In genomic region chr3:134302681-134303491, GRCm38 (mm10) we compare ENCODE assay signal across 8 mouse cellular contexts.
DNase-seq lines count a peak whose midpoint lies in the region; ATAC-seq lines count a peak whose summit lies in the region.

No protein-coding gene starts in this region.

- 48% methylated on average over 21 of the region's 21 CpGs for whole genome bisulfite sequencing in liver, embryonic 11.5 days
- 14% methylated on average over 21 of the region's 21 CpGs for WGBS in heart, embryonic 14.5 days
- WGBS in limb, embryonic 11.5 days: 31% methylated on average over 21 of the region's 21 CpGs
- 20% methylated on average over 21 of the region's 21 CpGs for WGBS in stomach, embryonic 16.5 days

- peak overlapping the region; percentile 4; the same call in 1 of the 2 replicates for H3K4me2 ChIP-seq in liver, embryonic 11.5 days
- H3K4me2 ChIP-seq in heart, embryonic 14.5 days (ENCODE audit: low read length): peak overlapping the region; percentile 72
- peak overlapping the region; percentile 26; the same call in 1 of the 2 replicates for H3K4me2 ChIP-seq in limb, embryonic 11.5 days (ENCODE audit: low read depth, severe bottlenecking)
- peak overlapping the region; percentile 57 for H3K4me2 ChIP-seq in stomach, embryonic 16.5 days (ENCODE audit: low read depth, low read length)

- no peak overlapping the region for H3K9ac ChIP-seq in liver, embryonic 11.5 days (ENCODE audit: low read depth, low read length)
- peak overlapping the region; percentile 53 for H3K9ac ChIP-seq in heart, embryonic 14.5 days (ENCODE audit: low read length)
- H3K9ac ChIP-seq in limb, embryonic 11.5 days (ENCODE audit: low read length): no peak overlapping the region
- peak overlapping the region; percentile 36; the same call in 1 of the 2 replicates for H3K9ac ChIP-seq in stomach, embryonic 16.5 days (ENCODE audit: low read length)

- H3K36me3 ChIP-seq in liver, embryonic 11.5 days (ENCODE audit: control insufficient read depth, insufficient read depth, low read length): no peaks in the 10 kb centered on the region
- no peaks in the 10 kb centered on the region for H3K36me3 ChIP-seq in heart, embryonic 14.5 days (ENCODE audit: control insufficient read depth, insufficient read depth, low read length)
- H3K36me3 ChIP-seq in limb, embryonic 11.5 days (ENCODE audit: control insufficient read depth, insufficient read depth, low read length): no peaks in the 10 kb centered on the region
- H3K36me3 ChIP-seq in stomach, embryonic 16.5 days (ENCODE audit: control insufficient read depth, insufficient read depth, low read length): no peaks in the 10 kb centered on the region

- no peak for DNase-seq in liver, embryonic 11.5 days (ENCODE audit: low spot score)
- no peak for DNase-seq in liver
- DNase-seq in embryo, embryonic 10 days (ENCODE audit: low spot score): peak; percentile 63
- no peak for DNase-seq in limb, embryonic 11.5 days (ENCODE audit: low spot score)
- DNase-seq in urinary bladder, postnatal 36 days (ENCODE audit: low spot score in 2 of 2): no peak
- no peak for DNase-seq in spleen, adult 18-20 months

- no peaks in the 10 kb centered on the region for H3K27me3 ChIP-seq in liver, embryonic 11.5 days (replicated peaks; ENCODE audit: control insufficient read depth, insufficient read depth, low read length)
- no peaks in the 10 kb centered on the region for H3K27me3 ChIP-seq in heart, embryonic 14.5 days (ENCODE audit: control insufficient read depth, insufficient read depth, low read length)
- H3K27me3 ChIP-seq in limb, embryonic 11.5 days (ENCODE audit: control insufficient read depth, insufficient read depth, low read length): no peaks in the 10 kb centered on the region
- no peaks in the 10 kb centered on the region for H3K27me3 ChIP-seq in stomach, embryonic 16.5 days (ENCODE audit: control insufficient read depth, insufficient read depth, low read length)

- H3K9me3 ChIP-seq in liver, embryonic 11.5 days (ENCODE audit: control insufficient read depth, low read length): no peaks in the 10 kb centered on the region
- H3K9me3 ChIP-seq in heart, embryonic 14.5 days (ENCODE audit: control insufficient read depth, low read length): no peaks in the 10 kb centered on the region
- H3K9me3 ChIP-seq in limb, embryonic 11.5 days (ENCODE audit: control insufficient read depth, low read length): no peaks in the 10 kb centered on the region
- no peaks in the 10 kb centered on the region for H3K9me3 ChIP-seq in stomach, embryonic 16.5 days (replicated peaks; ENCODE audit: control insufficient read depth, low read length)

- no peaks in the 10 kb centered on the region for H3K4me1 ChIP-seq in liver, embryonic 11.5 days (replicated peaks; ENCODE audit: control insufficient read depth, insufficient read depth, low read length)
- H3K4me1 ChIP-seq in heart, embryonic 14.5 days (ENCODE audit: control insufficient read depth in 2 of 2, insufficient read depth in 2 of 2, low read length in 2 of 2): peaks cover 0 to 9% of the 10 kb centered on the region in 2 experiments; a peak in 1 of 4 replicates
- H3K4me1 ChIP-seq in limb, embryonic 11.5 days (ENCODE audit: control insufficient read depth, insufficient read depth, low read length): peaks cover 14% of the 10 kb centered on the region
- H3K4me1 ChIP-seq in stomach, embryonic 16.5 days (ENCODE audit: control insufficient read depth, insufficient read depth, low read length): no peaks in the 10 kb centered on the region; the same call in 1 of the 2 replicates

- ATAC-seq in liver, embryonic 11.5 days (replicated peaks; ENCODE audit: low FRiP score): no peak
- no peak for ATAC-seq in heart, embryonic 14.5 days (ENCODE audit: insufficient number of reproducible peaks, insufficient read depth, low FRiP score, low read depth)
- no peak for ATAC-seq in limb, embryonic 11.5 days (ENCODE audit: insufficient number of reproducible peaks, low FRiP score, low TSS enrichment, low read depth)
- no peak for ATAC-seq in stomach, embryonic 16.5 days (ENCODE audit: insufficient read depth, low FRiP score)

- no peak overlapping the region for H3K27ac ChIP-seq in liver, embryonic 11.5 days (ENCODE audit: low read depth, low read length)
- no peak overlapping the region; a peak in 1 of 4 replicates for H3K27ac ChIP-seq in heart, embryonic 14.5 days (replicated peaks in 1 of 2; ENCODE audit: control insufficient read depth in 1 of 2, insufficient read depth in 1 of 2, low read depth in 2 of 2, low read length in 2 of 2)
- no peak overlapping the region for H3K27ac ChIP-seq in limb, embryonic 11.5 days (replicated peaks; ENCODE audit: low read depth, low read length)
- no peak overlapping the region for H3K27ac ChIP-seq in stomach, embryonic 16.5 days (ENCODE audit: low read length)

- no peak overlapping the region for H3K4me3 ChIP-seq in liver, embryonic 11.5 days (ENCODE audit: low read depth, low read length)
- H3K4me3 ChIP-seq in heart, embryonic 14.5 days (ENCODE audit: control insufficient read depth in 1 of 2, insufficient read depth in 1 of 2, low read depth in 1 of 2, low read length in 2 of 2): peak overlapping the region; percentile 40 to 44
- no peak overlapping the region for H3K4me3 ChIP-seq in limb, embryonic 11.5 days (ENCODE audit: low read depth, low read length)
- peak overlapping the region; percentile 26 for H3K4me3 ChIP-seq in stomach, embryonic 16.5 days (replicated peaks; ENCODE audit: low read length)

Comparison
In these comparisons a context has a peak if more than half of its experiments do, and no peak if none do; other contexts are left out.
1. H3K4me2 ChIP-seq: peak in every context shown above with its lines; median percentile 72 in heart, embryonic 14.5 days; 57 in stomach, embryonic 16.5 days; 26 in limb, embryonic 11.5 days; 4 in liver, embryonic 11.5 days.
2. H3K4me3 ChIP-seq: peak in heart, embryonic 14.5 days (2 of 2) and stomach, embryonic 16.5 days (single experiment); none in liver, embryonic 11.5 days (single experiment) and limb, embryonic 11.5 days (single experiment).
3. H3K9ac ChIP-seq: peak in heart, embryonic 14.5 days (single experiment) and stomach, embryonic 16.5 days (single experiment); none in liver, embryonic 11.5 days (single experiment) and limb, embryonic 11.5 days (single experiment).